Mouse (Mus musculus): ENCODE results near the gene Gm2016. TPM values are rescaled to one million over a fixed set of nuclear protein-coding genes. Genes with fewer than 3 reads are reported as not detected.
"Not testable (repeated sequence)": the region's sequence is repeated elsewhere in the genome, so short reads cannot be mapped to it uniquely, and the experiment has no call there.

Gene Gm2016
- polyA plus RNA-seq, 1 experiment from 2014 or later: not detected

DNA sequence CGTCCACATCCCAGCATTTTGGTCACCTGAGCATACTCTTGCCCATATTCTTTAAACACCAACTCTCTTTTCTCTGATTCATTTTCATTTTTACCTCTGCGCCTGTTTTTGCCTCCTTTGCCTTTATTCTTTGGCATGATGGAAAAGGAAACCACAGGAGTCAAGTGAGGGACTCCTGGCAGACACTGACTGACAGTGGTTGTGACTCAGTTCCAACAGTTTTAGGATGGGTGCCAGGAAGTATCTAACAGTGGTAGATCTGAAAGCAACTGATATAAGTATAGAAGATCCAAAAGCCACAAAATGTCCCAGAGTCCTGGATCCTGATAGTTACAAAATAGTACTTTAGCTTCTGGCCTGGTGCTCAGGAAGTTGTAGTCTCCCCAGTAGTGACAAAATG, 45.8 kb downstream of the Gm2016 start, which contains the start of gene Gm2035:
Gene Gm2035 (minus strand): TSS at position 137 of the 400 bp plus-strand sequence.
- H3K4me2 ChIP-seq (ENCODE audit: low read length); H3K27me3 ChIP-seq (replicated peaks; ENCODE audit: control insufficient read depth, insufficient read depth, low read length); H3K4me3 ChIP-seq (ENCODE audit: low read depth, low read length); ATAC-seq (replicated peaks; ENCODE audit: low FRiP score, low TSS enrichment, low read depth); H3K9ac ChIP-seq (ENCODE audit: low read length); DNase-seq (ENCODE audit: low spot score); H3K27ac ChIP-seq (ENCODE audit: low read depth); H3K4me1 ChIP-seq (replicated peaks; ENCODE audit: control insufficient read depth, insufficient read depth, low read length); H3K36me3 ChIP-seq (ENCODE audit: control insufficient read depth, insufficient read depth, low read length); H3K9me3 ChIP-seq (ENCODE audit: control insufficient read depth, low read length): not testable (repeated sequence)
- 77% methylated on average over 2 of the region's 2 CpGs for WGBS

Other genes starting within 250 kb of the Gm2016 start
- gene Gm16381, start 229.5 kb upstream of the Gm2016 start, polyA plus RNA-seq (2014; fragmentation: Nextera tagmentation; extraction: Ambion mirVana): not detected in 2 replicates
- gene Gm21319, start 98.3 kb upstream of the Gm2016 start, polyA plus RNA-seq (2014; fragmentation: Nextera tagmentation; extraction: Ambion mirVana): not detected in 2 replicates
- not detected in 2 replicates for gene Gm21936, start 78.6 kb upstream of the Gm2016 start, polyA plus RNA-seq (2014; fragmentation: Nextera tagmentation; extraction: Ambion mirVana)
- gene BB287469, start 57.5 kb upstream of the Gm2016 start, polyA plus RNA-seq (2014; fragmentation: Nextera tagmentation; extraction: Ambion mirVana): not detected in 2 replicates
- not detected in 2 replicates for gene Gm2001, start 31.7 kb upstream of the Gm2016 start, polyA plus RNA-seq (2014; fragmentation: Nextera tagmentation; extraction: Ambion mirVana)
- gene Gm2022, start 21.3 kb downstream of the Gm2016 start, polyA plus RNA-seq (2014; fragmentation: Nextera tagmentation; extraction: Ambion mirVana): not detected in 2 replicates
- gene Gm2035, start 45.8 kb downstream of the Gm2016 start, polyA plus RNA-seq (2014; fragmentation: Nextera tagmentation; extraction: Ambion mirVana): not detected in 2 replicates
- not detected in 2 replicates for gene Gm2042, start 80.0 kb downstream of the Gm2016 start, polyA plus RNA-seq (2014; fragmentation: Nextera tagmentation; extraction: Ambion mirVana)
- gene Gm2075, start 137.8 kb downstream of the Gm2016 start, polyA plus RNA-seq (2014; fragmentation: Nextera tagmentation; extraction: Ambion mirVana): not detected in 2 replicates
- gene Gm6803, start 144.7 kb downstream of the Gm2016 start, polyA plus RNA-seq (2014; fragmentation: Nextera tagmentation; extraction: Ambion mirVana): not detected in 2 replicates
- gene Gm2056, start 152.9 kb downstream of the Gm2016 start, polyA plus RNA-seq (2014; fragmentation: Nextera tagmentation; extraction: Ambion mirVana): not detected in 2 replicates
- gene Gm16368, start 209.6 kb downstream of the Gm2016 start, polyA plus RNA-seq (2014; fragmentation: Nextera tagmentation; extraction: Ambion mirVana): not detected in 2 replicates